Mouse (Mus musculus): ENCODE data around the gene Angptl2. TPM values are rescaled to one million over a fixed set of nuclear protein-coding genes. Genes with fewer than 3 reads are reported as not detected.
A peak's percentile ranks its signal among the peaks of the same experiment; 100 is the strongest.

Gene Angptl2
- total RNA-seq, 2 experiments from 2014 or later, result 20.6 to 47.1 TPM

GRCm38 (mm10) chr2:33179171-33179929, 36.5 kb upstream of the Angptl2 start:
- intact Hi-C loops (cut with DNase I), result loop anchor here (5.0 kb wide), 1 partner anchor 38 kb away; the partner anchor contains the start of gene Angptl2
- no peak for TF ChIP-seq CTCF (IDR thresholded peaks at IDR 0.05)
- DNase-seq, result no peak
- H3K4me3 ChIP-seq, result no peak overlapping the region
- peak overlapping the region; percentile 90 for H3K27ac ChIP-seq

GRCm38 (mm10) chr2:33179930-33180630, 35.8 kb upstream of the Angptl2 start:
- DNase-seq, result no peak
- H3K27ac ChIP-seq, result peak overlapping the region; percentile 90
- TF ChIP-seq CTCF (IDR thresholded peaks at IDR 0.05), result no peak
- intact Hi-C loops (cut with DNase I), result loop anchor here (5.0 kb wide), 1 partner anchor 37 kb away; the partner anchor contains the start of gene Angptl2
- no peak overlapping the region for H3K4me3 ChIP-seq

GRCm38 (mm10) chr2:33183321-33183720, 32.5 kb upstream of the Angptl2 start:
- no peak overlapping the region for H3K4me3 ChIP-seq
- H3K27ac ChIP-seq, result no peak overlapping the region
- DNase-seq, result no peak
- TF ChIP-seq CTCF (IDR thresholded peaks at IDR 0.05), result no peak
- intact Hi-C loops (cut with DNase I), result no loop called here

DNA sequence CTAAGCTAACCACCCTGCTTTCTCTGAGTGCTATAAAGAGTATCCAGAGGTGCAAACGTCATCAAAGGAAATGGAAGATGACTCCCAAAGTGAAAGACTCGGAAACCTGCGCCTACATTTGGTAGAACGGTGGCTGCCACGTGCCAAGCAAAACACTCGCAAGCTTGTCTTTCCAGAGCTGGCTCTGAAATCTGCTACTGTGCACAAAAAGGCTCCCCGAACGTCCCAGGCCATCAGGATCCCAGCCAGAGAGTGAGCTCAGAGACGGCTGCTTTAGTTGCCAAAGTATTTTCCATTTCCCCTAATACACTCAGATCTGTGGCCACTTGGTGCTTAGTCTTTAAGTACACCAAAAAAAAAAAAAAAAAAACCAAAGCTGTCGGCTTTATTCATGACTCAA, 31.2 kb upstream of the Angptl2 start:
- intact Hi-C loops (cut with DNase I), result no loop called here
- no peak for TF ChIP-seq CTCF (IDR thresholded peaks at IDR 0.05)
- peak overlapping the region; percentile 70 for H3K27ac ChIP-seq
- peak; percentile 84 for DNase-seq
- peak overlapping the region; percentile 32 for H3K4me3 ChIP-seq

DNA sequence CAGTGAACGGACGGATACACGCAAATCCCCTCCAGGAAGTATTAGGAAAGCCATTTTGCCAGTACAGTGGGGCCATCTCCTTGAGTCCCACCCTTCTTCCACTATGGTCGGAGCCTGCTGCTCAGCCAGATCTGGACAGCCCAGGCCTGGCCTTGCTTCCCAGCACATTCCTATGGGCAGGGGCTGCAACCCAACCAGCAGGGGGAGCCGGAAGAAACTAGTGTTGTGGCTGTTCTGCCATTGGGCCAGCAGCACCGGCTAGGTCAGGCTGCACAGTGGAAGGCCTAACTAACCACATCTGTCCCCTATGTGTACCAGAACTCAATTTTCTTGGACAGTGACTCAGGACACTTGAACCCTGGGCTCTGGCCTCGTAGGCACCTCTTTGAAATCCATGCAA, 30.6 kb upstream of the Angptl2 start:
- Histone ChIP-seq H3K4me3 (no peak overlapping the region), H3K27ac (peak overlapping the region; percentile 70)
- intact Hi-C loops (cut with DNase I), result no loop called here
- DNase-seq, result peak; percentile 80
- TF ChIP-seq CTCF (IDR thresholded peaks at IDR 0.05), result peak; percentile 63

DNA sequence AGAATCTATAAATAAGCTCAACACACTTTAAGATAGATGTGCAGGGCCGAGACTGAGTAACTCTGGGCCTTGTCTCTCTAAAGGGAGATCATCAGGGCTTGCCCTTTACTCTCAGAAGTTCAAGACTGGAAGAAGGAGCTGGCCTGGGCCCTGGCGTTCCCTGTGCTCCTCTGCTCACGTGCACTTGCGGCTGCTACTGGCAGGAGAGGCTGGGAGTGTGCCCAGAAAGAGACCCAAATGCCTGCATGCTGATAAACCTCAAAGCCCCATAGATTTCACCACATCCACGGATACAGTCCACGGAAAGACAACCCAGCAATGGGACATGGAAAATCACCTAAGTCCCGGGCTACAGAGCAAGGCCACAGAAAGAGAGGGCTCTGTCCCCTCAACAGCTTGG, 29.4 kb upstream of the Angptl2 start:
- no peak overlapping the region for H3K4me3 ChIP-seq
- H3K27ac ChIP-seq, result peak overlapping the region; percentile 70
- intact Hi-C loops (cut with DNase I), result no loop called here
- TF ChIP-seq CTCF (IDR thresholded peaks at IDR 0.05), result no peak
- DNase-seq, result no peak

DNA sequence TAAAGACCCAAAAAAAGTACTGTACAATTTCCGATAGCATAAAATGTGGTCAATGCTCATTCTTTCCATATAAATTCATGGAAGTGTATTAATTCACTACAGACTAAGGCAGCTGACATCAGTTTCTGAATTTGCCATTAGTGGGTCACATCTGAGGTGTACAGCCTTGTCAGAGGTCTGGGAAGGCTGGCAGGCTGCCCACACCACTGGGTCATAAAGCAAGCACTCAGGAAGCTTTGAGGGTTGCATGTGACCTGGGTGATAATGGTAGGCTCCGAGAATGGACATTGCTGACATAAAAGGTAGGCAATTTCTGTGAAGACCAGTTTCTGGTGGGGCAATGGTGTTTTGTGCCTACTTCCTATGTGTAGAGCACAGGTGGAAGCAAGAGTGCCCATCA, 28.0 kb upstream of the Angptl2 start:
- no peak for DNase-seq
- no peak overlapping the region for H3K4me3 ChIP-seq
- peak overlapping the region; percentile 89 for H3K27ac ChIP-seq
- intact Hi-C loops (cut with DNase I), result loop anchor here (2.0 kb wide), 1 partner anchor 67 kb away; no protein-coding TSS in a partner anchor
- TF ChIP-seq CTCF (IDR thresholded peaks at IDR 0.05), result no peak

DNA sequence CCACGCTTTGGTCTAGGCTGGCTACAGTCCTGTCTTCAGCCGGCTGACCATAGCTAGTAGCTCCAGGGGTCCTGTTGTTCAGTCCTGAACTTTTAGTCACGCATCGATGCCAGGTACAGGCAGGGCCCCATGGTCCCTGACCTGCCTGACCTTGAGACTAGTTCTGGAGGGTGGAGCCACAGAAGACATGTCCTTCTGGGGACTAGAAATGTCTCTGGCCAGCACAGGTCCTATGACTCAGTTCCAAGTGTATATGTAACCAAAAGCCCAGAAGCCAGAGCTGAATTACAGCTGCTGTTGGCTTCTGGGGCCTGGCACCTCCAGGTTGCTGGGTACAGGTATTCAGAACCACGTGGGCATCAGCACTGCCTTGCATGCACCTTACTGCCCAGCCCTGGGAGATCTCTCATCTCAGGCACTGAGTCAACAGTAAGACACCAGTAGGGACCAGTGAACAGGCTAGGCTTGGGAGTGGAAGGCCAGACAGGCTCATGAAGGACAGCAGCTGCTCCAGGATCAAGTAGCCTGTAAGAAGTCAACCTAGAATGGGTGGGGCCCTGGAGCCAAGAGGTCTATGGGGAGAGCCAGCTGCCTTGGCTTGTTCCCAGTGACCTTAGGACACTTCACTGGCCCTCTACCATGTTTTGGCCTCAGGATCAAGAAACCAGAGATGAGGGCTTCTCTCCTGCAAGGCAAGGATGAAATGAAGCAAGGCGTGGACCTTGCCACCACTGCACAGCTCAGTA, 26.8 kb upstream of the Angptl2 start:
- DNase-seq, result peak; percentile 90
- TF ChIP-seq CTCF (IDR thresholded peaks at IDR 0.05), result no peak
- intact Hi-C loops (cut with DNase I), result loop anchor here (1.0 to 2.0 kb wide), 2 partner anchors 26 to 66 kb away; no protein-coding TSS in a partner anchor
- H3K27ac ChIP-seq, result peak overlapping the region; percentile 89
- no peak overlapping the region for H3K4me3 ChIP-seq

DNA sequence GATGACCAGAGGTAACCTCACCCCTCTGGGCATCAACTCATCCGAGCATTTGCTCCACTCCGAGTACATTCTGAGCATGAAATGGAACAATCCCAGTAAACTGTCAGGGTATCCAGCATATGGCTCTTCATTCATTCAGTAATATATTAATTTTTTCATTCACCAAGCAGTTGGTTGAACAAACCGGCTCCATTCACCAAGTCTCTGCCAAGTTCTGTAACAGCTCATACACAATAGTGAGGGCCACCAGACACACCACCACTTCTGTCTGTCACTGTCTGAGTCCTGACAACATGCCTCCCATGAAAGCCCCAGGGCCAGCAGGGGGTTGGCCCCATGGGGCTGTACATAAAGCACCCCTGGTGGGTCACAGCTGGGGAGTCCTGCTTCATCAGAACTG, 25.9 kb upstream of the Angptl2 start:
- intact Hi-C loops (cut with DNase I), result loop anchor here (1.0 to 2.0 kb wide), 2 partner anchors 25 to 65 kb away; no protein-coding TSS in a partner anchor
- no peak for TF ChIP-seq CTCF (IDR thresholded peaks at IDR 0.05)
- no peak overlapping the region for H3K4me3 ChIP-seq

GRCm38 (mm10) chr2:33200368-33201068, 15.4 kb upstream of the Angptl2 start:
- Histone ChIP-seq H3K4me3 (no peak overlapping the region), H3K27ac (peak overlapping the region; percentile 56)
- no peak for DNase-seq
- intact Hi-C loops (cut with DNase I), result loop anchor here (5.0 kb wide), 1 partner anchor 38 kb away; no protein-coding TSS in a partner anchor
- TF ChIP-seq CTCF (IDR thresholded peaks at IDR 0.05), result no peak

More for the DNA sequence above, 25.9 kb upstream of the Angptl2 start:
- no peak for DNase-seq
- peak overlapping the region; percentile 89 for H3K27ac ChIP-seq

DNA sequence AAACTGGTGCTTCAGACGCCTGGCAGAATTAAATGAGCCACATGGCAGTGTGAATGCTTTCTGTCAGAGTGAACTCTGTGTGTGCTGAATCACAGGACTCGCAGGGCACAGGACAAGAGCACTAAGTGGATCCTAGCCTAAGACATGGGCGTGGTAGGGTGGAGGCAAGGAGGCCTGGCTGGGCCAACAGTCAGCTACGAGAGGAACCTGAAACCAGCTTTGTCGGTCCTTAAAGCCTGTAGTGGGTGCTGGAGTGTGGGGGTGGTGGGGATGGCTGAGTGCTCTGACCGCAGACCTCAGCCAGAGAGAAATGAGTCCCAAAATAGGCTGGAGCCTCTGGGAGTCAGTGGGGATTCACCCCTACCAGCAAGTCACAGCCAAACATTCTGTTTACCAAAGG, 12.6 kb upstream of the Angptl2 start:
- peak overlapping the region; percentile 9; the same call in 1 of the 2 replicates for H3K4me3 ChIP-seq
- H3K27ac ChIP-seq, result peak overlapping the region; percentile 78
- peak; percentile 71 for DNase-seq
- TF ChIP-seq CTCF (IDR thresholded peaks at IDR 0.05), result no peak
- intact Hi-C loops (cut with DNase I), result loop anchor here (5.0 kb wide), 1 partner anchor 41 kb away; no protein-coding TSS in a partner anchor

DNA sequence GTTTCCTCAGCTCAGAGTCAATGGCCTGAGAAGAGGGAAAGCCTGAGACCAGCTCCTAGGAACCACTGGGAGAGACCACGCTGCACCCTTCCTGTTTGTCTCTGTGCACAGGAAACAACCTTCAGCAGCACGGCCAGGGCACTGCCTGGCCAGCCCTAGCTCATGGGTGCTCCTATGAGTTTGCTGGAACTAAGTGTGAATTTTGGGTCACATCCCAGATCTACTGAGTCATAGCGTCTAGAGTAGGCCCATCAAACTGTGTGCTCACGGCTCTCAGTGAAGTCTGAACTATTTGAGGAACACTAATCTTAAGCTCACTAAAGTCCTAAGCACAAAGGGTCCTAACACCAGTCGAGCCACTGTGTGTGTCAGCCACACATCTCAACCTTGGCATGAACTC, 10.9 kb upstream of the Angptl2 start:
- Histone ChIP-seq H3K27ac (peak overlapping the region; percentile 78), H3K4me3 (no peak overlapping the region)
- intact Hi-C loops (cut with DNase I), result loop anchor here (5.0 kb wide), 1 partner anchor 43 kb away; no protein-coding TSS in a partner anchor
- TF ChIP-seq CTCF (IDR thresholded peaks at IDR 0.05), result no peak
- no peak for DNase-seq
